In the genomic region with DNA sequence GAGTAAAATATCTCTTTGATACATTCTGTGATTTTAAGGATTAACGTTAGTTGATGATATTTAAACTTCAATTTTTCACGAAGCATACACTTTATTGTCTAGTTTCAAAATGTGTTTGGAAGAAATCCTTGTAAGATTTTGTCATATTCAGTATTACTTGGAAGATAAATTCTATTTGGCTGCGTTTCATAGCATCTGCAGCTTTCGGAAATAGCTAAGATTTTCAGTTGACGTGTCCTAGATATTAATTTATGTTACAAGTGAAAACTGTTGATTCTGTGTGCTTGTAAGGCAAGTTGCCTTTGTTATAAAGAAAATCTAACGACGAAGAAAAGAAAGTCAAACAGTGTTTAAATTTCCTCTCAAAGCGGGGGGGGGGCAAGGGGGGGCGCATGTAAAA, we compare ENCODE assay signal across 29 mouse cellular contexts.
DNase-seq lines count a peak whose midpoint lies in the region; ATAC-seq and TF ChIP-seq lines count a peak whose summit lies in the region.
"Had no signal": no experiment of that assay in that cellular context is flagged by ENCODE, and none has a peak within 500 bp of the region (broad histone marks: within the 10 kb centered on the region; RNA-seq: fewer than 3 reads in every experiment).

No protein-coding gene starts in this region.

- peak; percentile 24 for DNase-seq in forebrain, postnatal 0 days
- no peak for DNase-seq in forebrain, embryonic 10.5 days (ENCODE audit: extremely low spot score, low spot score)
- DNase-seq in kidney, adult 2 months = peak; percentile 55
- DNase-seq in kidney, postnatal 25 days = no peak
- peak; percentile 20 for DNase-seq in limb, embryonic 14.5 days (ENCODE audit: low spot score)
- DNase-seq in limb, embryonic 10.5 days (ENCODE audit: low spot score) = no peak
- peak; percentile 32 for DNase-seq in telencephalon, adult 2 months (ENCODE audit: low read depth, low spot score)
- DNase-seq: adrenal gland, adult 8-10 months; cerebellum, adult 11 months; cerebellum, adult 9-10 months; cerebellum, postnatal 36 days; gastrocnemius, postnatal 10 days; heart, postnatal 14 days; kidney, adult 18-20 months; right cerebral cortex, adult 18-20 months; thymus, adult 2 months; thymus, postnatal 4 days had no signal

- ATAC-seq in forebrain, postnatal 0 days = no peak
- no peak for ATAC-seq in limb, embryonic 14.5 days (ENCODE audit: low FRiP score, low read depth)
- ATAC-seq: forebrain, embryonic 16.5 days; hindbrain, embryonic 16.5 days; midbrain, embryonic 16.5 days had no signal

- no peak overlapping the region for H3K4me3 ChIP-seq in forebrain, postnatal 0 days (ENCODE audit: low read depth, low read length)
- H3K4me3 ChIP-seq in forebrain, embryonic 10.5 days = no peak overlapping the region
- no peak overlapping the region for H3K4me3 ChIP-seq in kidney, adult 2 months (ENCODE audit: insufficient read depth, low read depth, low read length)
- H3K4me3 ChIP-seq in limb, embryonic 14.5 days (replicated peaks; ENCODE audit: low read length) = no peak overlapping the region
- H3K4me3 ChIP-seq in limb, embryonic 10.5 days = no peak overlapping the region
- H3K4me3 ChIP-seq: embryonic facial prominence, embryonic 12.5 days; limb, embryonic 13.5 days; lung, embryonic 15.5 days; myocyte; neural tube, embryonic 12.5 days had no signal

- no peaks in the 10 kb centered on the region for H3K27me3 ChIP-seq in forebrain, postnatal 0 days (ENCODE audit: insufficient read depth, low read length)
- no peaks in the 10 kb centered on the region for H3K27me3 ChIP-seq in forebrain, embryonic 10.5 days (ENCODE audit: poor library complexity, severe bottlenecking)
- H3K27me3 ChIP-seq in kidney, adult 2 months (replicated peaks; ENCODE audit: control insufficient read depth, insufficient read depth, low read length) = no peaks in the 10 kb centered on the region
- H3K27me3 ChIP-seq in limb, embryonic 14.5 days (ENCODE audit: control insufficient read depth, insufficient read depth, low read length) = no peaks in the 10 kb centered on the region
- H3K27me3 ChIP-seq in limb, embryonic 10.5 days (ENCODE audit: low read depth, poor library complexity, severe bottlenecking) = no peaks in the 10 kb centered on the region
- H3K27me3 ChIP-seq: embryonic facial prominence, embryonic 12.5 days; limb, embryonic 13.5 days; lung, embryonic 15.5 days; neural tube, embryonic 12.5 days had no signal

- TF ChIP-seq POLR2A in kidney, adult 2 months (IDR thresholded peaks at IDR 0.05; ENCODE audit: low read depth, low read length) = no peak
- no peak for TF ChIP-seq POLR2A in limb, embryonic 14.5 days (IDR thresholded peaks at IDR 0.05; ENCODE audit: borderline replicate concordance, extremely low read depth, insufficient read depth, insufficient read length)

- WGBS in forebrain, postnatal 0 days = 70% methylated on average over 9 of the region's 9 CpGs
- WGBS in forebrain, embryonic 10.5 days = 92% methylated on average over 9 of the region's 9 CpGs
- WGBS in kidney, adult 2 months = 71% methylated on average over 9 of the region's 9 CpGs
- 80% methylated on average over 9 of the region's 9 CpGs for WGBS in limb, embryonic 14.5 days
- 92% methylated on average over 9 of the region's 9 CpGs for WGBS in limb, embryonic 10.5 days

- no peaks in the 10 kb centered on the region for H3K9me3 ChIP-seq in forebrain, postnatal 0 days (ENCODE audit: low read length)
- no peaks in the 10 kb centered on the region for H3K9me3 ChIP-seq in forebrain, embryonic 10.5 days
- H3K9me3 ChIP-seq in limb, embryonic 14.5 days (ENCODE audit: control insufficient read depth, low read length) = no peaks in the 10 kb centered on the region
- no peaks in the 10 kb centered on the region for H3K9me3 ChIP-seq in limb, embryonic 10.5 days (replicated peaks)
- H3K9me3 ChIP-seq: embryonic facial prominence, embryonic 12.5 days; limb, embryonic 13.5 days; lung, embryonic 15.5 days; neural tube, embryonic 12.5 days had no signal

- no peak overlapping the region for H3K9ac ChIP-seq in forebrain, postnatal 0 days
- H3K9ac ChIP-seq in limb, embryonic 14.5 days (ENCODE audit: low read depth, low read length, severe bottlenecking) = no peak overlapping the region
- H3K9ac ChIP-seq: embryonic facial prominence, embryonic 12.5 days; limb, embryonic 13.5 days; liver, embryonic 14.5 days; lung, embryonic 15.5 days; neural tube, embryonic 12.5 days had no signal

- H3K4me2 ChIP-seq in forebrain, postnatal 0 days (ENCODE audit: low read depth) = no peak overlapping the region
- H3K4me2 ChIP-seq in limb, embryonic 14.5 days (replicated peaks; ENCODE audit: low read depth, low read length, severe bottlenecking) = no peak overlapping the region
- H3K4me2 ChIP-seq: embryonic facial prominence, embryonic 12.5 days; limb, embryonic 13.5 days; lung, embryonic 15.5 days; midbrain, embryonic 11.5 days; neural tube, embryonic 12.5 days had no signal

- H3K4me1 ChIP-seq in forebrain, postnatal 0 days (ENCODE audit: insufficient read depth) = no peaks in the 10 kb centered on the region
- no peaks in the 10 kb centered on the region for H3K4me1 ChIP-seq in forebrain, embryonic 10.5 days
- H3K4me1 ChIP-seq in kidney, adult 2 months (ENCODE audit: control insufficient read depth, insufficient read depth, low read length) = no peaks in the 10 kb centered on the region
- no peaks in the 10 kb centered on the region for H3K4me1 ChIP-seq in limb, embryonic 14.5 days (ENCODE audit: control insufficient read depth, insufficient read depth, low read length)
- H3K4me1 ChIP-seq in limb, embryonic 10.5 days = no peaks in the 10 kb centered on the region
- H3K4me1 ChIP-seq: embryonic facial prominence, embryonic 12.5 days; limb, embryonic 13.5 days; lung, embryonic 15.5 days; neural tube, embryonic 12.5 days had no signal

- no peaks in the 10 kb centered on the region for H3K36me3 ChIP-seq in forebrain, postnatal 0 days (ENCODE audit: insufficient read depth)
- H3K36me3 ChIP-seq in forebrain, embryonic 10.5 days (replicated peaks) = no peaks in the 10 kb centered on the region
- no peaks in the 10 kb centered on the region for H3K36me3 ChIP-seq in kidney, adult 2 months (ENCODE audit: control insufficient read depth, insufficient read depth, low read length)
- no peaks in the 10 kb centered on the region for H3K36me3 ChIP-seq in limb, embryonic 14.5 days (ENCODE audit: control insufficient read depth, insufficient read depth, low read length)
- no peaks in the 10 kb centered on the region for H3K36me3 ChIP-seq in limb, embryonic 10.5 days
- H3K36me3 ChIP-seq: embryonic facial prominence, embryonic 12.5 days; G1E; limb, embryonic 13.5 days; lung, embryonic 15.5 days; neural tube, embryonic 12.5 days had no signal

- no peak for TF ChIP-seq CTCF in forebrain, postnatal 0 days (IDR thresholded peaks at IDR 0.05; ENCODE audit: low read depth)
- no peak for TF ChIP-seq CTCF in kidney, adult 2 months (conservative IDR thresholded peaks at IDR 0.05; ENCODE audit: insufficient read depth, insufficient read length, low read depth, low read length)

- H3K27ac ChIP-seq in forebrain, postnatal 0 days (ENCODE audit: low read depth, low read length) = no peak overlapping the region
- H3K27ac ChIP-seq in forebrain, embryonic 10.5 days = no peak overlapping the region
- no peak overlapping the region for H3K27ac ChIP-seq in kidney, adult 2 months (ENCODE audit: insufficient read depth, low read depth, low read length)
- H3K27ac ChIP-seq in limb, embryonic 14.5 days (replicated peaks; ENCODE audit: low read depth, low read length) = no peak overlapping the region
- H3K27ac ChIP-seq in limb, embryonic 10.5 days = no peak overlapping the region
- H3K27ac ChIP-seq: embryonic facial prominence, embryonic 12.5 days; limb, embryonic 13.5 days; liver, embryonic 14.5 days; lung, embryonic 15.5 days; neural tube, embryonic 12.5 days; stomach, postnatal 0 days had no signal

Comparison
In these comparisons a context has a peak if more than half of its experiments do, and no peak if none do; other contexts are left out.
1. DNase-seq: peak in forebrain, postnatal 0 days (single experiment), kidney, adult 2 months (single experiment), limb, embryonic 14.5 days (single experiment) and telencephalon, adult 2 months (single experiment); none in forebrain, embryonic 10.5 days (single experiment), kidney, postnatal 25 days (0 of 2) and limb, embryonic 10.5 days (single experiment).